Mouse (Mus musculus): ENCODE measurements at regions not wholly inside any gene's neighbourhood (a gene's known extent, or its start where the extent isn't known, plus 50 kb on each side); places are given as distances from the start of the nearest gene placed in this dataset.

DNA sequence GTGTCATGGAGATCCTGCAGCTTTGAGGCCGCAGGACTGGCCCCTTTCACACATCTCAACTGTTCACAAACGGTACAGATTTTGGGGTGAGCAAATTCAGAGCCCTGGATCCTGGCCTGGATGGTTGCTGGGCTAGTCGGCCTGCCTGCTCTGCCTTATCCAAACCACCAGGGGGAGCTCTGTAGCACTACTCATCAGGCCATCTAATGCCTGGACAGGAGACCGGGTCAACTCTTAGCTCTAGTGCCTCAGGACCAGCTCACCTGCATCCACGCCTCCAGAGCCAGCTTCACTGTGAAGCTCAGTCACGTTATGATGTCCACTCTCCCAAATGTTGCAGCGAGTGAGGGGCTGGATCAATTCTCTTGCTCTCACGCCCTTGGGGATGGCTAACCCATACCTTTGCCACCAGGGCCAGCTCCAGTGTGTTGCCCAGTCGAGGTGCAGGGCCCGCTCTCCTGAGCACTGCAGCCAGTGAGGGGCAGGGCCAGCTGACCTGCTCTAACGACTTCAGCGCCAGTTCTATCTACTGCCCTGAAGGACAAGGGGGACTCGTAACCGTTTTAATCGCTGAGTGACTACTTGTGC is 206.8 kb downstream of the Etnk1 start:
- DNase-seq, result peak; percentile 71

DNA sequence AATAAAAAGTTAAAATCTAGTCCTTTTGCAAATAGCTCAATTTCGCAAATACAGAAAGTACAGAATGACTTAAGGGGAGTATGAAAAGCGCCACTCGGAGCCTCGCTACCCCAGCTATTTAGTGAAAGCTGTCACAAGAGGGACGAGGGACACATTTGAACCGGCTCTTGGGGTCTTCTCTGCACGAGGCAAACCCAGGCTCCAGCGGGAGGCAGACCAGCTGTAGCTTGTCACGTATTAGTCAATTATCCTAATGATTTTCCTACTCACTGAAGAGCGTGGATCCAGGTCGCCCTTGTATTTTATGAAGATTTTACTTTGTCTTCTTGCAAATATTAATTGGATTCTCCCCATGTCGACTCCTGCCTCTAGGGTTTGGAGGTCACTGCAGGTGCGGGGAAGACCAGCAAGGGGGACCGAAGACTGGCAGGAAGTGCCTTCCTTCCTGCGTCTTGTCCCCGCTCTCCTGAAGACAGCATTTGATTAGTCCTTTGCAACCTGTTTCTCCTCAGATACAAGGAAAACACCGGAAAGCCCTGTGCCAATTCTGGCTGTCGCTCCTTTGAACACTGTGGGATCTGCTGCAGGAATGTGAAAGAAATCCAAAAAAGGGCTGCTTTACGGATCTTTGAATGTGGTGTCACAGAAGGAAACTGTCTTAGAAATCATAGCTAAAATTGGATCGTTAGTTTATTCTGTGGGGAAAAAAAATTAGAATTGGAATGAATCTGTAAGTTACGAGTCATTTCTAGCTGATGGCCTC is 209.1 kb downstream of the Etnk1 start:
- DNase-seq, result no peak

DNA sequence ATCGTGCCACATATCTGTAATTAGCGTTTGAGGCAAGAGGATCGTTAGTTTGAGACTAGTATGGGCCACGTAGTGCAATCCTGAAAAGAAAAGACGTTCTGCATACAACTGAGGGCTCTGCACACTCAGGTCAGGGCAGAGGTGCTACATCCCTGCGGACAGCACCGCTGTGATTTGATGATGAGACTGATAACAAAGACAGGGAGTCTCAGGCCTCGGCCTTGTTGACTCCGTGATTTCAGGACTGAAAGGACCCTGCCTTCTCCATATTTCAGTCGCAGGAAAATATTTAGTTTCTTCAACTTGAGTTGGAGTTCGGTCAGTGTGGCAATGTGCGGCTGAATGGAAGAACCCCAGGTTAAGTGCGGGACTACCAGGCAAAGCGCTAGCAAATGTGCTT is 210.1 kb downstream of the Etnk1 start:
- DNase-seq, result no peak

DNA sequence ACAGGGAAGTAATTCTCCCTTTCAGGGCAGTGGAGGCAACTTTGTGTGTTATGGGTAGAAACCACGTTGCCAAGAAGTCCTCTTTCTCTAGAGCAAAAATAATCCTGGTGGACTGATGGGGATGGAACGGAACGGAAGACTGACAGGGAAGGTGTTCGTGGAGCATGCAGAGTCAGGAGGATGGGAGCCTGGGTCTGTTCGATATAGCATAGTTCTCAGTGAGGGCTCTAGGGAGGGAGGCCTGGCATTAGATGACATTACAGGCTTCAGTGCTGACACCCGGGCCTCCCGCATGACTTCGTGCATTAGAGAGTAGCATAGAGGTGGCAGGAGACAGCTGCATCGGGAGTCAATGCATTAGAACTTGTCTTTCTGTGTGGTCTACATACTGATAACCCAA is 211.1 kb downstream of the Etnk1 start:
- DNase-seq, result no peak

DNA sequence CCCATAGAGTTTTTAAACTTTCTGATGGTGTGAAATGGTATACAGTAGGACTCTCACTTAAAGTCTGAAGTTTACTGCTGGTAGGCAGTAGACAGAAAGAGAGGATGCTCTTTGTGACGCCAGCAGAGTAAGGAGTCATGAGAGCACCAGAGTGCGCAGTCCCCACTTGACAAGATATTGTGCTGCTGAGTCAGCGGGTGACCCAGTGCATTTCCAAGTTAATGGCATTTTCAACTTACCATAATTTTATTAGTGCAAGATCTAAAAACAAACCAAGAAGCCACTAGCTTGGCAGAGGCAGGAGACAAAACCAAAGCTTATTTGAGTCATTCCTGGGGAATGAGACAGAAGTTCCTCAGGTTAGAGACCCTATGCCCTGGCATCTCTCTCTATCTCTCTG is 213.5 kb downstream of the Etnk1 start:
- no peak for DNase-seq

DNA sequence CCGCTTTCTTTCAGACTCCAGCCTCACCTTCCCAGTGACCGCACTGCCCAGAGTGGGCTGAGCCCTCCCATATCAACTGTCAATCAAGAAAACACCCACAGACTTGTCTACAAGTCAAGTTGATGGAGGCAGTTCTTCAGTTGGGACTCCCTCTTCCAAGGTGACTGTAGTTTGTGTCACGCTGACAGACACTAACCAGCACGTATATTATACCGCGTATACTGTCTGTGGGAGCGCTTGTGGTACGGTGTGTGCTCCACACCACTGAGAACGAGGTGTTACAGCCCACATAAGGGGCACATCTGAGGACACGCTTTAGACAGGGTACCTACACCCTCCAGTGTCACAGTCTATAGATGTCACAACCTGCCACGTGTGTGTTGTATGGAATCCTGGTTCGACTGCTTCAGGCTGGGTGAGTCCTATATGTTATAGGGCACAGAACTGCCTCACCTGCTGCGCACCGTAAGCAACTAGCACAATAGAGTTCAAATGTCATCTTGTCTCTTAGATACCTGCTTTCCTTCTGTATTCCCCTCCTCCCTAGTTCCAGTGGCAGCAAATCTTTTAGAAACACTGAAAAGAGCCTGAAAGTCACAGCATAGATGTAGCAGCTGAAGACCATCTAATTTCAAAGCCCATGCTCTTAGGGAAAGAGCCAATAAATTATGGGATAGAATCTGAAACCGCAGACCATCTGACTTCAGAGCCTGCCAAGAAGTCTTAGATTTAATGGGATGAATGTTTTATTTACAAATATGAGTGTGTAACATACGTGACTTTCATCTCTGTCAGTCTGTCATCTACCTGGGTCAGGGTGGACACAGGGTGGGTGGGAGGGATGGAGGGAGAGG is 219.8 kb downstream of the Etnk1 start:
- DNase-seq, result no peak

DNA sequence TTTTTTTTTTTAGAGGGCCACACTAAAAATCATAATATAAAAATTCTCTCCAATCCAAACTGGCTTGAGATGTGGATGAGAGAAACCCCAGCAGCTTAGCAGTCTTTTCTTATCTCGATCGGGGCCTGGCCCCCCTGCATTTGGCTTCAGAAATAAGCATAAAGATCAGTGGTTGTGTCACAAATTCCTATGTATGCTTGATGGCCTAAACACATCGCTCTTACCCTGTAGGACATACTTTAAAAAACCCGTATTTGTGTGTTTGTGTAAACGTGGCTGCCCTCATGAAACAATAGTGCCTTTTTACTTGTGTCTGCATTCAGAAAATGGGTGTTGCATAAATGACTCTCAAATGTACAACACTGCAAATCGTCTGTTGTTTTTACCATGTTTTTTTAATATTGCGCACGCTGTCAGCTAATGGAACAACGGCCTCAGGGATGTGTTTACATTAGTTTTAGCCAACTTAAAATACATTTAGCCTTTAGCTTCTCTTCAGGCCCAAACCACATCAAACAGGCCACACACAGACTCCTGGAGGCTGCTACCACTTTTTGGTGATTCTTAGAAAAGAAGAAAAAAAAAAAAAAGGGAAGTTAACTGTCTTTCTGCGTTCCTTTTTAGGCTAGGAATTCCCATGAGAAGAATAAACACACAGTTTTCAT is 226.7 kb downstream of the Etnk1 start:
- no peak for DNase-seq

DNA sequence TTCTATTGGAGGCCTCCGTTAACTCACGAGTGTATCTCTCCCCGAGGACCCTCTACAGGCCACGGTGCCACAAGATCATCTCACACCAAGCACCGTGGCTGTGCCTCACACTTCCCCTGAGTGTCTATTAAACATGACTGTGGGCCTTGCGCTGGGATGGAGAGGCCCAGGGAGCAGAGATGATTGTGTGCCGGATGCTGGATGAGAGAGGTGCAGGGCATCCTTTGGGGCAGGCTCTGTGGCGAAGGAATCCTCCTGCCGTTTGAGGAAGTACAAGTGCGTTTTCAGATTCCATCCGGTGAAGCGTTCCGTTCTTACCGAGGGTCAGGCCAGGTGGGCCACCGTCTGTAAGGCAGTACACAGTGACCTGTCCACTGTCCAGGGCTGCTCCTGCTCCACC is 227.4 kb downstream of the Etnk1 start:
- no peak for DNase-seq

DNA sequence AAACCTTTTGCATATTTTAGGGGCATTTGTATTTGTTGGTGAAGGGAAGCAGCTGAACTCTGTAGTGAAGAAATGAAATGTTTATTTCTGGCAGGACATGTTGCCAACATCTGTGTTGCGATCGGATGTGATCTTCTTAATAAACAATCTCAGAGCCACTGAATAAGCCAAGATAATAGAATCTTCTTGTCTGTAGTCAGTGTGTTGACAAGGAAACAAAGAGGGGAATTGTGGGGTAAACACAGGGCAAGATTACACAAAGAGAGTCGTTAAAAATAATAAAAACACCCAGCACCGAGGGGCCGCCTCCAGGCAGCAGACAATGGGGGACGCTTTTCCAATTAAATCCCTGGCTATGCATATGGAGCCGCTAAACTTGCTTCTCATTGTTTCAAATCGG is 234.4 kb downstream of the Etnk1 start:
- no peak for DNase-seq

DNA sequence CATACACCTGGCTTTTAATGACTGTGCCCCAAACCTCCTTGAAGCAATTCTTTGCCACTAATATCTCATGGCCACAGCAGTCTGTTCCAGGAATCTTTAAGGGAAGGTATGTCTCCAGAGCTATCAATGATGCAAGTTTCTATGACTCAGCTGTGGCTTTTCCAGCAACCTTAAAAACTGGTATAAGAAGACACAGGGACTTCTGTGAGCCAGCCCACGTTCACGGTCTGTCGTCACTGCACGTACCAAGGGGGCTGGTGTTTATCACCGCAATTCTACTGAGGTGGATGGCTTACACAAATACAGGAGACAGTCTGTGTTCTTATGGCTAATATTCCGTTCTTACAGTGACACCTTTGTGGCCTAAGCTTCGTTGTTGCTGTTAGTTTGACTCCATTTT is 234.9 kb downstream of the Etnk1 start:
- no peak for DNase-seq

DNA sequence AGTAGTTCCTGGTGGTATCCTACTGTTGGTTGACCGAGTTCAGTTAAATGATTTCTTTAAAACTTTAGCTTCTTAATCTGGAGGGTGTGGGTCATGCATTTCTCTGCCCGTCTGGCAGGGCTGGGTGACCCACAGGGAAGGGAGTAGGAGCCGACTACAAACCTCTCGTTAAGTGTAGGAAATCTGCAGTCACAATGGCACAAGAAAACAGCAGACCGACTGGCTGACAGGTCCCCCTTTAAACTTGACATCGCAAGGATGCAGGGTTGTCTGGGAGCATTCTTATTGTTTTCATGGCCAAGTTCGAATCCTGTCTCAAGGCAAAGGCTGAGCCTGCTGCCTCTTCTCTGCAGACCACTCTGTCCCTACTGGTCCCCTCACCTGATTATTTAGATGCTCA is 235.7 kb downstream of the Etnk1 start:
- no peak for DNase-seq

DNA sequence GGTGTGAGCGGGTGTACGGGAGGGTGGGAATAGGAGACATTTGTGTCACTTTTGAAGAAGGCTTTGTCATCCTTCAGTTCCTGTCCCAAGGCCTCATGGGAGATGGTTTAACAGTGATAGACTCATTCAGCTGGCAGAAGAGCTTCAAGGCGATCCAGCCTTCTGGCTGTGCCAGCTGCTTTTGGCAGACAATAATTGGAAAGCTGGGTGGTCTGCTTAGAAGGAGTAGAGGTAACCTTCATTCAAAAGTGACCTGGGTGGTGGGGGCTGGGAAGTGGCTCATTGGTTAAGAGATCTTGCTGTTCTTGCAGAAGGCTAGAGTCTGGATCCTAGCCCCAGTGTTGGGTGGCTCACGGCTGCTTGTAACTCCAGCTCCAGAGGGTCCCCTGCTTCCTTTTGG is 237.5 kb downstream of the Etnk1 start:
- no peak for DNase-seq

DNA sequence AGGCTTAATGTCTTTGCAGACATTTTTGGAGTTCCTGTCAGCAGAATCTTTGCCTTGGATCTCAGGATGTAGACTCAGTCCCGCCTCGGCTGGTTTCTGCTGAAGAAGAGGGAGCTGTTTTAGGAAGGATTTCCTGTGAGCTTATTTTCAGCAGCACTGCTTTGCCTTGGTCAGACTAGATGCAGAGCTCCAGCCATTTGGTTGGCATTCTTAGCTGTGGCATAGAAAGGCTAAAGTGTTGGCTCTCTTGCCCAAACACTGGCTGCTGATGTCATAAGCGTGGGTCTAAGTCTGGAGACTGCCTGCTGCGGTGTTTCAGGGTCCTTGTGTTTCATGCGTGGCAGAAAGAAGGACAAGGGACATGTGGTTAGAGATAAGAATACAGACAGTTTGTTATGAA is 245.0 kb downstream of the Etnk1 start:
- DNase-seq, result no peak

DNA sequence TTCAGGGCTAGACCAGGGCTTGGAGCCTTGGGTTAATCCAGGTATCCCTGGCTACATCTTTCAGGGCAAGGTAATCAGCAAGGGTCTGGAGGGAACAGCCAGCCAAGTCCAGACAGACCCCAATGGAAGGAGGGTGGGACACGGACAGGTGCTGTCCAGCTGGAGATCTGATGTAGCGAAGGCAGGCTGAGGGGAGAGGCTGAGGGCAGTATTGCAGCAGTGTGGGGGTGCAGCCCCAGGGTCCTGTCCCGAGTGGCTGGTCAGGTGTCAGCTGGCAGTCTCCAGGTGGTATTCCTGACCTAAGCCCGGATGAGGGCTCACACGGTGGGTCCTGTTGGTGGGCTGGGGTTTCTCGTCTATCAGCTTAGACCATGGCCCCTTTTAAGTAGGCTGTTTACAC is 245.7 kb downstream of the Etnk1 start:
- no peak for DNase-seq

DNA sequence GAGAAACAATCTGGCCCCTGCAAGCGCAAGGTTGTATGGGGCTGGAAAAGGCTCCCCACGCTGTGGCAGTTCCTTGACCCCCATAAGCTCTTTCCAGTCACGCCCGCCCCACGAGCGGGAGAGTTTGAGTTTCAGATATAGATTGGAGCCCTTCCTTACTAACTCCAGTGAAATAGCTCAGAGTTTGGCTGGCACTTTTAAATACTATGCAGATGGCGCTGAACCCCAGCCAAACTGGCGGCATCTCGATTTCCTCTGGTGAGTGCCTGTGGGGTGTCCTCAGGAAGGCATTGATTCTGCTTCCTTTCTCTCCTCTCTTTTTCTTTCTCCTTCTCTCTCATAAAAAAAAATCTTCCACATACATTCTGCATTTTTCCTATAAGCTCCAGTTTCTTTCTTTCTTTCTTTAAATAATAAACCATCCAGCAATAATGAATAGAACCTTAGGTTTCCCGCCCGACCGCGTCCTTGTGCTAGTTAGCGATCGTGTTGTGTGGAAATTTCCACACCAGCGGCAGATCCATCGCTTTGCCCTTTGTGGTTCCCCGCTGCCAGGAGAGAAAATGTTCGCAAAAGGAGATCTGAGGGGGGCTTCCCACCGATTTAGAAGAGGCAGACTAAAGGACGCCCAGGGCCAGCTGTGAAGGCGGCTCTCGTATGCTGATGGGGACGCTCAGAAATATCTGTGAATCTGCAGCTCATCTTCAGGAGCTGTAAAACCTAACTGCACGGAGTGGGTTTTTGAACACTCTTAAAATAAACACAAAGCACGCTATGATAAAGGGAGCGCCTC is 247.8 kb downstream of the Etnk1 start:
- DNase-seq, result no peak

DNA sequence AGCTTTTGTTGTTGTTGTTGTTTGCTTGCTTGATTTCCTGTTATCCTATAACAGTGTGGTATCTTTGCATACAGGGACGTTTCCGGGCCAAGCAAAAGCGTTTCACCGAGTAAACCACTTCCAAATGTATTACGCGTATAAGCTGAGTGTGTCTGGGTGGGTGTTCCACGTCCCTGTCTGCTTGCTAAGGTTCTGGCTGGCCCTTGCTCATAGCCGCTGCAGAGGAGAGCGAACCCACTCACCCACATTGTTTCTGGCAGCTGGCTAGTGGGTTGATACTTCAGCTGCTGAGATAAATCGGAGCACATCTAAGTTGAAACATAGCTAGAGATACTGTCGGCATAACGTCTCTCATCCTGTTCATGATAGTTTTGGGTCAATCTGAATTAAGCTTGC is 248.4 kb downstream of the Etnk1 start:
- DNase-seq, result no peak

DNA sequence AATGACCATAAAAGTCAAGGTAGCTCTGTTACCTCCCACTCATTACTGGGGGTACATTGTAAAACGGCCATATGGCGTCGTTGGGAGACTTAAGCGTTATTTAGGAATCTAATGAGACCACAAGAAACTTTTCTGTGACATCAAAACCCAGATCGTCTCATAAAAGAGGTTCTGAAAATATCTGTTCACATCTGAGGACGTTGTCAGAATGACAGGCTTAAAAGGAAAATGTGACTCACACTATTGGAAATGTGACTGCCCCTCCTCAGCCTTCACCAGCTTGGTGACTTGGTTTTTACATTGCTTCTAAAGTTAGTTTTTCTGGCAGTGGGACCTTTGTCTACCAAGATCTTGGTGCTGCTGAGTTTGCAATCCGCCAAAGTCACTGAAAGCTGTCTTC is 252.9 kb downstream of the Etnk1 start:
- no peak for DNase-seq

DNA sequence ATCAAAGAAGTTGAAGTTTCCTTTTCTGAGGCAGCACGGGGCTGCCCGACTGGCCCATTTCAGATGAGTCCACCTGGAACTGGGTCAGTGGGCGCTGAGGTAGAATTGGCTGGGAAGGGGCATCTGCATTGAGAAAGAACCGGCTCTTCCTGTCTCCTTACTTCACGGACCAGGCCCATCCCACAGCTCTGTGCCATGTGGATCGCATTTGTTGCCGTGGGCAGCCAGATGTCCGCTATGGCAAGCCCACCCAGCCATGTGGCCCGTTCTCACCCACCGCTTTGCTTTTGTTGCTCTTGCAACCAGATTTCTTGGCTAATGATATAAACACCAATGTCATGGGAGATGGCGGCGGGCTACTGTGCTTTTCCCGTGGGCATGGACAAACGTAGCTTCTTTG is 256.0 kb downstream of the Etnk1 start:
- DNase-seq, result no peak

DNA sequence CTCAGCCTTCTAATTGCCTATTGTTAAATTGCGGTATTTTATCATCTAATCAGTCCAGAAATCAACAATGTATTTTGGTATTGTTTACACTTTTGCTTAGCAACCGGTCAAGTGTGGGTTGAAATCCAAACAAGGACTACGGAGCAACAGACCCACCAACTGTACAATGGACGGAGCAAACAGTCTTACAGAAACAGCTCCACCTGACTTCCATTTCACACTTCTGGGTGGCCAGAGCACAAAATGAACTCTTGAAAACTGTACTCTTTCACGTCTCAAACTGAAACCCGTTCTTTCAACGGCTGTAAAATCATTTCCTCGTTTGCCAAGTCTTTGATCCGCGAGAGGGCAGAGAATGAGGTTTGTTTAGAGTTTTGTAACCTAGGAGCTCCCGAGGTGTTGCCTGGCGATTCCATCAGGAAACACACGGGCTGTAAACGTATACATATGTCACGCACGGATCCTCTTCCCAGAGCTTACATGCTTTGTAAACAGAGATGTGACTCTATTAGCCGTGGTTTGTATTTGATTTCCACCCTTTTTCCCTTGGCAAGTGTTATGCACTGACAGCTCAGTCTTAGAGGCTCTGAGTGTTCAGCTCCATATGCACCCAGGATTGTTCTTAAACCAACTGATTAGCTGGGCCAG is 258.3 kb downstream of the Etnk1 start:
- no peak for DNase-seq

DNA sequence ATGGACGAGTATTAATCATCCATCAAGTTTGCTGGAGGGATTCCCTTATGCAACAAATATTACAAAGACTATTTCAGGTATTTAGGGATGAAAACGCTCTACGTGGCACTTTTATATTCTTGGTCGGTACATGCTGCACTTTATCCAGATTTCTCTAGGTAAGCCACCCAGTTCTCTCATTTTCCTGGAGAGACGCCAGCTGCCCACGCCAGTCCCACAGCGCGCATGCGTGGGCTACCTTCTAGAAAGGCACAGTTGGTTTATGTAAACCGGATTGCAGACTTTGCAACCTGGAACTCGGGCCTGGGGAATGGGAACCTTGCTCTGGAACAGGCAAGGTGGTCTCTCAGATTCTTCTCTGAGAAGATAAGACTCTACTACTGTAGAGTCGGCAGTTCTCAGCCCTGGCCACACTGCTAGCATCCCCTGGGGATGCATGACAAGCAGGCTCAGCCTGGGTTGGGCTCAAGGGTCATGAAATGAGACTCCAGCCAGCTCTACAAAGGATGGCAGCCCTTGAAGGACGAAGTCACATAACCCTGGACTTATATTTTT is 265.0 kb downstream of the Etnk1 start:
- DNase-seq, result no peak

Measured in adrenal gland, postnatal 10 days (tissue).